Mouse (Mus musculus): ENCODE data around the gene Efnb1.

- TF ChIP-seq CTCF (IDR thresholded peaks at IDR 0.05; ENCODE audit: borderline replicate concordance, insufficient read depth, low read length) (no peak), POLR2A (IDR thresholded peaks at IDR 0.05; ENCODE audit: low read depth, low read length) (no peak)
Measured at GRCm38 (mm10) chrX:99167550-99167949, 31.6 kb downstream of the Efnb1 start.
